ENCODE assay signal across 25 mouse cellular contexts in the genomic region with DNA sequence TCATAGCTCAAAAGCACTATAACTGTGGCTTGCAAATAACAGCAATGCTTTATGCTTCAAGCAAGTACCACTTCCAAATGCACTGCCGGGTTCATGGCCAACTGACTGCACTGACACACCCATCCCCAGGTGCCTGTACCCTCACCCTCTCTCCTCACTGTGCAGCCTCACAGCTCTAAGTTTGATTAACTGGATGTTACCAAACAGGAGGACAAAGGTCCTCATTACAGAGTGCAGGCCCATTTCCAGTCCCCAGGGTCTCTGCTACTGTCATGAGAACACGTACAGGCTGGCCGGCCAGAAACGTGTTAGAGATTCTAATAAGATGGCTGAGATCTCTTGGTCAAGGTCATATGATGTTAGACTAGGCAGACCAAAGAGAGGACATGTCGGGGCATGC.
DNase-seq lines count a peak whose midpoint lies in the region; ATAC-seq and TF ChIP-seq lines count a peak whose summit lies in the region.
"Had no signal": no experiment of that assay in that cellular context is flagged by ENCODE, and none has a peak within 500 bp of the region (broad histone marks: within the 10 kb centered on the region; RNA-seq: fewer than 3 reads in every experiment).

No protein-coding gene starts in this region.

- H3K36me3 ChIP-seq in intestine, embryonic 16.5 days (ENCODE audit: control insufficient read depth, insufficient read depth, low read length), result no peaks in the 10 kb centered on the region
- no peaks in the 10 kb centered on the region for H3K36me3 ChIP-seq in intestine, postnatal 0 days (ENCODE audit: control insufficient read depth, insufficient read depth)
- no peaks in the 10 kb centered on the region for H3K36me3 ChIP-seq in liver, adult 2 months (ENCODE audit: control insufficient read depth, insufficient read depth, low read length)
- H3K36me3 ChIP-seq in liver, embryonic 11.5 days (ENCODE audit: control insufficient read depth, insufficient read depth, low read length), result no peaks in the 10 kb centered on the region
- no peaks in the 10 kb centered on the region for H3K36me3 ChIP-seq in forebrain, embryonic 11.5 days (ENCODE audit: control insufficient read depth, insufficient read depth, low read length)
- H3K36me3 ChIP-seq: embryonic facial prominence, embryonic 12.5 days; limb, embryonic 10.5 days had no signal

- ATAC-seq in intestine, embryonic 16.5 days, result 0 out of 2 replicates have a peak, but pooled peaks have one; percentile 22
- no peak for ATAC-seq in intestine, postnatal 0 days
- ATAC-seq in liver, embryonic 11.5 days (replicated peaks; ENCODE audit: low FRiP score), result no peak
- no peak for ATAC-seq in forebrain, embryonic 11.5 days (replicated peaks; ENCODE audit: low FRiP score)
- ATAC-seq: activated CD4-positive, CD25-positive, alpha-beta regulatory T cell, adult 4 months; forebrain, embryonic 14.5 days had no signal

- H3K79me2 ChIP-seq in liver, adult 2 months (ENCODE audit: control insufficient read depth, insufficient read depth, low read length), result no peaks in the 10 kb centered on the region

- H3K4me3 ChIP-seq in intestine, embryonic 16.5 days (ENCODE audit: low read length), result no peak overlapping the region
- no peak overlapping the region for H3K4me3 ChIP-seq in intestine, postnatal 0 days (ENCODE audit: low read depth, low read length)
- H3K4me3 ChIP-seq in liver, adult 2 months (ENCODE audit: insufficient read depth, low read depth, low read length), result no peak overlapping the region
- H3K4me3 ChIP-seq in liver, embryonic 11.5 days (ENCODE audit: low read depth, low read length), result no peak overlapping the region
- no peak overlapping the region for H3K4me3 ChIP-seq in forebrain, embryonic 11.5 days (ENCODE audit: low read depth, low read length)
- H3K4me3 ChIP-seq: embryonic facial prominence, embryonic 12.5 days; erythroblast, embryonic 14.5 days; left cerebral cortex, adult 2 months; limb, embryonic 10.5 days; megakaryocyte, embryonic 14.5 days; myocyte had no signal

- H3K27me3 ChIP-seq in intestine, embryonic 16.5 days (replicated peaks; ENCODE audit: control insufficient read depth, insufficient read depth, low read length), result no peaks in the 10 kb centered on the region
- H3K27me3 ChIP-seq in intestine, postnatal 0 days (replicated peaks; ENCODE audit: control insufficient read depth, insufficient read depth, low read length), result no peaks in the 10 kb centered on the region
- H3K27me3 ChIP-seq in liver, adult 2 months (ENCODE audit: control insufficient read depth, insufficient read depth, low read length), result no peaks in the 10 kb centered on the region
- H3K27me3 ChIP-seq in liver, embryonic 11.5 days (replicated peaks; ENCODE audit: control insufficient read depth, insufficient read depth, low read length), result no peaks in the 10 kb centered on the region
- no peaks in the 10 kb centered on the region for H3K27me3 ChIP-seq in forebrain, embryonic 11.5 days (ENCODE audit: control insufficient read depth, insufficient read depth, low read length)
- H3K27me3 ChIP-seq: embryonic facial prominence, embryonic 12.5 days had no signal

- TF ChIP-seq POLR2A in liver, adult 2 months (IDR thresholded peaks at IDR 0.05; ENCODE audit: extremely low read depth, insufficient read depth, low read length), result no peak

- no peak overlapping the region for H3K9ac ChIP-seq in intestine, embryonic 16.5 days (ENCODE audit: low read depth, low read length)
- no peak overlapping the region for H3K9ac ChIP-seq in intestine, postnatal 0 days (ENCODE audit: low read depth, low read length)
- no peak overlapping the region for H3K9ac ChIP-seq in liver, adult 2 months (ENCODE audit: low read depth, low read length)
- no peak overlapping the region for H3K9ac ChIP-seq in liver, embryonic 11.5 days (ENCODE audit: low read depth, low read length)
- H3K9ac ChIP-seq in forebrain, embryonic 11.5 days (ENCODE audit: low read length), result no peak overlapping the region
- H3K9ac ChIP-seq: embryonic facial prominence, embryonic 12.5 days; hindbrain, embryonic 14.5 days had no signal

- H3K27ac ChIP-seq in intestine, embryonic 16.5 days (ENCODE audit: low read length), result no peak overlapping the region
- no peak overlapping the region for H3K27ac ChIP-seq in intestine, postnatal 0 days (ENCODE audit: low read depth, low read length)
- no peak overlapping the region for H3K27ac ChIP-seq in liver, adult 2 months (replicated peaks; ENCODE audit: insufficient read depth, low read depth, low read length)
- no peak overlapping the region for H3K27ac ChIP-seq in liver, embryonic 11.5 days (ENCODE audit: low read depth, low read length)
- H3K27ac ChIP-seq in forebrain, embryonic 11.5 days (ENCODE audit: low read depth, low read length), result no peak overlapping the region
- H3K27ac ChIP-seq: embryonic facial prominence, embryonic 12.5 days; hindbrain, embryonic 14.5 days; left cerebral cortex, adult 2 months; limb, embryonic 10.5 days had no signal

- no peak for TF ChIP-seq CTCF in intestine, postnatal 0 days (IDR thresholded peaks at IDR 0.05; ENCODE audit: low read depth)
- TF ChIP-seq CTCF in liver, adult 2 months (IDR thresholded peaks at IDR 0.05; ENCODE audit: low read depth, low read length), result no peak

- WGBS in intestine, embryonic 16.5 days, result 84% methylated on average over 5 of the region's 5 CpGs
- WGBS in intestine, postnatal 0 days, result 70% methylated on average over 5 of the region's 5 CpGs
- WGBS in liver, adult 2 months, result 32% methylated on average over 5 of the region's 5 CpGs
- 80% methylated on average over 5 of the region's 5 CpGs for WGBS in liver, embryonic 11.5 days
- WGBS in forebrain, embryonic 11.5 days, result 93% methylated on average over 5 of the region's 5 CpGs

- no peak overlapping the region for H3K4me2 ChIP-seq in intestine, embryonic 16.5 days (ENCODE audit: low read depth, low read length)
- H3K4me2 ChIP-seq in intestine, postnatal 0 days (replicated peaks; ENCODE audit: low read depth), result no peak overlapping the region
- H3K4me2 ChIP-seq in liver, embryonic 11.5 days, result no peak overlapping the region
- no peak overlapping the region for H3K4me2 ChIP-seq in forebrain, embryonic 11.5 days (ENCODE audit: low read depth, low read length, severe bottlenecking)
- H3K4me2 ChIP-seq: embryonic facial prominence, embryonic 12.5 days; heart, embryonic 11.5 days; hindbrain, embryonic 14.5 days had no signal

- H3K4me1 ChIP-seq in intestine, embryonic 16.5 days (ENCODE audit: control insufficient read depth, insufficient read depth, low read length), result no peaks in the 10 kb centered on the region
- no peaks in the 10 kb centered on the region for H3K4me1 ChIP-seq in intestine, postnatal 0 days (replicated peaks; ENCODE audit: control insufficient read depth, insufficient read depth, low read length)
- no peaks in the 10 kb centered on the region; the same call in 1 of the 2 replicates for H3K4me1 ChIP-seq in liver, adult 2 months (ENCODE audit: control insufficient read depth, insufficient read depth, low read length)
- no peaks in the 10 kb centered on the region for H3K4me1 ChIP-seq in liver, embryonic 11.5 days (replicated peaks; ENCODE audit: control insufficient read depth, insufficient read depth, low read length)
- peaks cover 4% of the 10 kb centered on the region; the same call in 1 of the 2 replicates for H3K4me1 ChIP-seq in forebrain, embryonic 11.5 days (replicated peaks; ENCODE audit: control insufficient read depth, insufficient read depth, low read length)
- H3K4me1 ChIP-seq: embryonic facial prominence, embryonic 12.5 days; megakaryocyte, embryonic 14.5 days had no signal

- H3K9me3 ChIP-seq in intestine, embryonic 16.5 days (ENCODE audit: control insufficient read depth, low read length), result no peaks in the 10 kb centered on the region
- H3K9me3 ChIP-seq in intestine, postnatal 0 days (ENCODE audit: control insufficient read depth), result no peaks in the 10 kb centered on the region
- no peaks in the 10 kb centered on the region for H3K9me3 ChIP-seq in liver, embryonic 11.5 days (ENCODE audit: control insufficient read depth, low read length)
- H3K9me3 ChIP-seq in forebrain, embryonic 11.5 days (ENCODE audit: control insufficient read depth, low read length), result no peaks in the 10 kb centered on the region
- H3K9me3 ChIP-seq: embryonic facial prominence, embryonic 12.5 days; limb, embryonic 10.5 days; megakaryocyte, embryonic 14.5 days had no signal

- DNase-seq in liver, adult 2 months (ENCODE audit: extremely low read depth, low read depth, low spot score), result peak; percentile 61
- DNase-seq in liver, embryonic 11.5 days (ENCODE audit: low spot score), result no peak
- peak; percentile 58 for DNase-seq in ZHBTc4 (ENCODE audit: low read depth, low spot score)
- DNase-seq in urinary bladder, postnatal 4 days (ENCODE audit: low spot score in 2 of 2), result no peak
- no peak for DNase-seq in forebrain, embryonic 11.5 days (ENCODE audit: low spot score)
- DNase-seq: adrenal gland, postnatal 10 days; B cell, adult 2 months; cerebellum, adult 9-11 months; gastrocnemius, postnatal 36 days; heart, postnatal 36 days; lung, adult 2 months; midbrain, embryonic 14.5 days; thymus, postnatal 25 days had no signal

Comparison
In these comparisons a context has a peak if more than half of its experiments do, and no peak if none do; other contexts are left out.
1. DNase-seq: peak in liver, adult 2 months (single experiment) and ZHBTc4 (single experiment); none in liver, embryonic 11.5 days (single experiment), urinary bladder, postnatal 4 days (0 of 2) and forebrain, embryonic 11.5 days (single experiment).